12 mouse cellular contexts compared by ENCODE assay signal in the genomic region with DNA sequence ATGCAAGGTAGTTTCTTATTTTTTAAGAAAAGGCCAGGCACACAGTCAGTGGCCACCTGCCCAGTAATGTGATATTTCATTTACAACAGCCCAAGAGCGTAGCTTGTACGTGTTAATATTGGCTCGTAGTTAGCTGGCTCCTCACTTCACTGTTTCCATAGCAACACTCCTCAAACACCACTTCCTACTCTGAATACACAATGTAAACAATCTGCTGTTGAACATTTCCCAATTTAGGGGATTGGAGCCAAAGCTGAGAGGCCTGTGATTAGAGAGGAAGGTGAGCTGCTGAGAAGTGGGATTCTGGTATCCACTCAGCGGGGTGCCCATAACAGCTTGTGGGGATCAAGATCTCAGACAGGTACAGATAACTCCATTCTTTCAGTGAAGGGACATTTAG. TPM values are rescaled to one million over a fixed set of nuclear protein-coding genes. Genes with fewer than 3 reads are reported as not detected.
DNase-seq lines count a peak whose midpoint lies in the region; ATAC-seq lines count a peak whose summit lies in the region.
"Had no signal": no experiment of that assay in that cellular context is flagged by ENCODE, and none has a peak within 500 bp of the region (broad histone marks: within the 10 kb centered on the region; RNA-seq: fewer than 3 reads in every experiment).

No protein-coding gene starts in this region.

- H3K9me3 ChIP-seq in forebrain, embryonic 16.5 days (ENCODE audit: control insufficient read depth, low read length) = no peaks in the 10 kb centered on the region
- no peaks in the 10 kb centered on the region for H3K9me3 ChIP-seq in liver, embryonic 16.5 days (replicated peaks; ENCODE audit: control insufficient read depth, low read length)
- H3K9me3 ChIP-seq in neural tube, embryonic 15.5 days (replicated peaks) = no peaks in the 10 kb centered on the region

- no peaks in the 10 kb centered on the region for H3K27me3 ChIP-seq in forebrain, embryonic 16.5 days (replicated peaks; ENCODE audit: control insufficient read depth, insufficient read depth, low read length)
- no peaks in the 10 kb centered on the region for H3K27me3 ChIP-seq in liver, embryonic 16.5 days (ENCODE audit: control insufficient read depth, insufficient read depth, low read depth, low read length)
- H3K27me3 ChIP-seq in neural tube, embryonic 15.5 days (replicated peaks) = no peaks in the 10 kb centered on the region

- H3K4me1 ChIP-seq in forebrain, embryonic 16.5 days (replicated peaks; ENCODE audit: control insufficient read depth, insufficient read depth, low read length) = peaks cover 22% of the 10 kb centered on the region
- H3K4me1 ChIP-seq in liver, embryonic 16.5 days (ENCODE audit: control insufficient read depth, low read depth, low read length) = no peaks in the 10 kb centered on the region; the same call in 1 of the 2 replicates
- peaks cover 18% of the 10 kb centered on the region for H3K4me1 ChIP-seq in neural tube, embryonic 15.5 days

- H3K4me2 ChIP-seq in forebrain, embryonic 16.5 days (ENCODE audit: low read length) = 0 out of 2 replicates have a peak overlapping the region, but pooled peaks have one; percentile 8
- H3K4me2 ChIP-seq in liver, embryonic 16.5 days (ENCODE audit: low read depth, low read length) = no peak overlapping the region
- H3K4me2 ChIP-seq in neural tube, embryonic 15.5 days = no peak overlapping the region; the same call in 1 of the 2 replicates

- H3K36me3 ChIP-seq in forebrain, embryonic 16.5 days (ENCODE audit: control insufficient read depth, insufficient read depth) = no peaks in the 10 kb centered on the region
- H3K36me3 ChIP-seq in liver, embryonic 16.5 days (ENCODE audit: control insufficient read depth, insufficient read depth) = no peaks in the 10 kb centered on the region
- no peaks in the 10 kb centered on the region for H3K36me3 ChIP-seq in neural tube, embryonic 15.5 days

- ATAC-seq in forebrain, embryonic 16.5 days = peak; percentile 97
- ATAC-seq in liver, embryonic 16.5 days (ENCODE audit: low read depth) = peak; percentile 84
- peak; percentile 85; the same call in 1 of the 2 replicates for ATAC-seq in neural tube, embryonic 15.5 days (ENCODE audit: low FRiP score)

- no peak overlapping the region for H3K9ac ChIP-seq in forebrain, embryonic 16.5 days (replicated peaks; ENCODE audit: low read depth, low read length)
- H3K9ac ChIP-seq in liver, embryonic 16.5 days (ENCODE audit: low read depth, low read length) = no peak overlapping the region
- H3K9ac ChIP-seq in neural tube, embryonic 15.5 days (replicated peaks) = no peak overlapping the region
- H3K9ac ChIP-seq: liver, embryonic 14.5 days had no signal

- DNase-seq in layer of hippocampus, adult 11-12 months (ENCODE audit: low spot score) = peak; percentile 58
- DNase-seq in layer of hippocampus, postnatal 25 days (ENCODE audit: extremely low spot score in 1 of 2, low spot score in 1 of 2) = no peak
- no peak for DNase-seq in thymus, postnatal 25 days
- DNase-seq in thymus, postnatal 10 days (ENCODE audit: low spot score in 2 of 2) = no peak
- DNase-seq: kidney, adult 18-20 months; thymus, adult 18-20 months had no signal

- 19% methylated on average over 4 of the region's 4 CpGs for whole genome bisulfite sequencing in forebrain, embryonic 16.5 days
- WGBS in liver, embryonic 16.5 days (ENCODE audit: insufficient replicate concordance) = 38% methylated on average over 4 of the region's 4 CpGs
- 42% methylated on average over 4 of the region's 4 CpGs for WGBS in neural tube, embryonic 15.5 days

- H3K27ac ChIP-seq in forebrain, embryonic 16.5 days (ENCODE audit: low read length) = peak overlapping the region; percentile 31; the same call in 1 of the 2 replicates
- no peak overlapping the region for H3K27ac ChIP-seq in liver, embryonic 16.5 days (ENCODE audit: low read length)
- H3K27ac ChIP-seq in neural tube, embryonic 15.5 days (replicated peaks) = no peak overlapping the region; the same call in 1 of the 2 replicates
- H3K27ac ChIP-seq: liver, embryonic 14.5 days had no signal

- H3K4me3 ChIP-seq in forebrain, embryonic 16.5 days (replicated peaks; ENCODE audit: low read length) = no peak overlapping the region
- H3K4me3 ChIP-seq in liver, embryonic 16.5 days (ENCODE audit: low read depth, low read length) = no peak overlapping the region
- H3K4me3 ChIP-seq in neural tube, embryonic 15.5 days (replicated peaks) = no peak overlapping the region

RNA-seq across cellular contexts. Expression of a gene that starts 16.0 kb away (rescaled TPM):
- 10 to 100 TPM; 39.5 to 44.1 TPM for total RNA-seq in layer of hippocampus, postnatal 25 days (2021)
- 1.3 and 1.8 TPM in 2 replicates for polyA plus RNA-seq in forebrain, embryonic 16.5 days (2015; fragmentation: Nextera tagmentation; extraction: Ambion mirVana)
- 0.18 and 0.38 TPM in 2 replicates for polyA plus RNA-seq in liver, embryonic 16.5 days (2015; fragmentation: Nextera tagmentation; extraction: Ambion mirVana)
- 2.7 and 2.8 TPM in 2 replicates for polyA plus RNA-seq in neural tube, embryonic 15.5 days (2015; fragmentation: Nextera tagmentation; extraction: Ambion mirVana)
- total RNA-seq: gastrocnemius, adult 8-10 months; neutrophil, adult 5-6 weeks had no signal
